Mouse (Mus musculus) spleen, postnatal 0 days (tissue): ENCODE results near the gene Kprp. TPM values are rescaled to one million over a fixed set of nuclear protein-coding genes. Genes with fewer than 3 reads are reported as not detected.

Source experiments
- polyA plus RNA-seq: library from polyadenylated mRNA; unstranded; fragments of >200 nt; fragmentation: Nextera tagmentation; extraction: Ambion mirVana; gene quantifications from 2 replicates; pipeline ENCODE4 v1.2.1, GENCODE M21; 2015

Gene Kprp
- polyA plus RNA-seq = not detected in 2 replicates

DNA sequence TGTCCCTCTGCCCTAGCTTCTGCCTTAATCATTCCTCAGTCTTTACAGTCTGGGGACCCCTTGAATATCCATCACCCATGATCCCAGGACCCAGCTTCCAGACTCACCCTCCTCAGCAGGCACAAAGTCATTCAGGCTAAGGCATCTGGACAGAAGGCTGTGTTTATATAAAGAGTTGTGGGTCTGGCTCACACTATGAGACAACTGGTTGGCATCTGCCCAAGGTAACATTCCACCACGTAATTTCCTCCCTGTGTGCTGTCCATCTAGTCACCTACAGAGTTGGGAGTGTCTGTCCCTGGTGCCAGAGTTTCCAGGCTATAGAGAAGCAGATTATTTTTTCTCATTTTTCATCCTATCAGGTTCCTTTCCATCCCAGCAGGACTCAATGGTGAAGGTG is at the start of gene Kprp:
Gene Kprp (minus strand): TSS at position 140 of the 400 bp plus-strand sequence.

DNA sequence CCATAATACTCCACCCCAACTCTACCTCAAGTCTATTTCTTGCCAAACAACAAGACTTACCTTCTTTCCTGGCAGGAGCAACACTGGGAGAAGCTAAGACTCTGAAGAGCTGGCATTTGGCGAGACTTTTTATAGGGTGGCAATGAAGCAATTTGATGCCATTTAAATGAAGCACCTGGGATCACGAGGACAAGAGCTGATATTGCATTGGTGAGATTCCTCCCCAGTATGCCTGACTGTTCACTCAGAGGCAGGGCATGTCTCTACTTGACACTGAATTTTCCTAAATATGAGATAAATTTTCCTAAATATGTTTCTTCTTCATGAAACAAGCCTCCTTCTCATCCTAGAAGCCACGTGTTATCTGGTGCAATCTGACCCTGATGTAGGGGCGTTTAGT is 43.1 kb upstream of the Kprp start, which contains the start of gene 2310050C09Rik:
Gene 2310050C09Rik (minus strand): TSS at position 101 of the 400 bp plus-strand sequence.

DNA sequence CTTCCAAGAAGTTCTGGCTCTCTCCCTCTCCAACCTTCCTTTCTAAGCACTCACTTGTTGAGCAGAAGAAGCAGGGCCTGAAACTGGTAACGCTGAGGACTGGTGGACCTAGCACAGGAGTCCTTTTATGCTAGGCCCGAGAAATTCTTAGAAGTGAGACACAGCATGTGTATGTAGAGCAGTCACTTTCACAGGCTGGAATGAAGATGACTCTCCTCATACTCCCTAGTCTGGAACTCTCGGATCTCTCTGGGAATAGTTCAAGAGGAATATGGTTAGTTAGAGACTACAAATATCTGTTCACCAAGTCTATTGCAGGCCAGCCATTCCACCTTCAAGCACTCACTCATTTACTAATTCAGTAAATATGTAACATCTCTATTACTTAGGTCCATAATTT is 24.1 kb upstream of the Kprp start, which contains the start of gene Lce1l:
Gene Lce1l (minus strand): TSS at position 101 of the 400 bp plus-strand sequence.

DNA sequence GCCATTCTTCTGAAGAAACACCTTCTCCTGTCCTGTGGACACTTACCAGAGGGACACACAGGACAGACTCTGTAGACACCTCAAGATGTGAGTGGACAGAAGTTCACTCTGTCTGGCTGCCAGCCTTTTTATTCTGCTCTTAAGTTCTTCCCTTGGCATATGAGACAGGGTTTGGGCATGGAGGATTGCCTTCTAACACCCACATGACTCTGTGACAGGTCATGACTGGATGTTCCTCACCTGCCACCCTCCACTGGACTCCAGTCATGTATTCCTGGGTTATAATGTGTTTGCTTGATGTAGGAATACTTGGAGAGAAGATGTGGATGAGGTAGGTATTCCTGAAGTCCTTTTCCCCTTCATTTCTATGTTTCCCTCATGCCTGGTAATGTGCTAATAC is 19.3 kb downstream of the Kprp start, which contains the start of gene Lce1k:
Gene Lce1k (minus strand): TSS at position 101 of the 400 bp plus-strand sequence.

DNA sequence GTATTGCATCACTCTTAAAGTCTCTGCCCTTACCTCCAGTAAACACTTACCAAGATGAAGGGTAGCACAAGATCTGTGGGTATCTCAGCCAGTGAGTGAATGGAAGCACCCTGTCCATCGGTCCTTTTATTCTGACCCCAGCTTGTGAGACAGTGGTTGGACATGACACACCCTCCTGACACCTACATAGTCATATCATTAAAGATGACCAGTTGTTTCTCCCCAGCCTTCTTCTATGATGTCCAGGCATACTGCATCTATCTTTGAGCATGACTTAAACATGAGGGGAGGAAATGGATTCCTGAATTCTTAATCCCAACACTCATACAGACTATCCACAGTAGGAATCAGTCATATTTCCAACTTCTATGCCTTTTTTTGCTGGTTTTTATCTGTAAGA is 36.6 kb downstream of the Kprp start, which contains the start of gene Lce1j:
Gene Lce1j (minus strand): TSS at position 101 of the 400 bp plus-strand sequence.

DNA sequence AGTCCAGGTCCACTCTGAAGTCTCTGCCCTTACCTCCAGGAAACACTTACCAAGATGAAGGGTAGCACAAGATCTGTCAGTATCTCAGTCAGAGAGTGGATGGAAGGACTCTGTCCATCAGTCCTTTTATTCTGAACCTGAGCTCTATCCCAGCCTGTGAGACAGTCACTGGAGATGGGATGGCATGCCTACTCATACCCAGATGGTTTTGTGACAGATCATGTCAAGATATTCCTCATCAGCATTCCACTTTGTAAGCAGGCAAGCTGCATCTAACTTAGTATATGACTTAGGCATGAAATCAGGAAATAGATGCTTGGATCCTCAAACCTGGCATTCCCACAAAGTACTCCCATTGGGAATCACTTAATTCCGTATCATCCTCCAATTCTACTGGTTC is 48.2 kb downstream of the Kprp start, which contains the start of gene Lce1i:
Gene Lce1i (minus strand): TSS at position 101 of the 400 bp plus-strand sequence.

Other genes starting within 250 kb of the Kprp start
- not detected in 2 replicates for gene Smcp, start 238.2 kb downstream of the Kprp start, polyA plus RNA-seq
- gene 2210017I01Rik, start 219.8 kb downstream of the Kprp start, polyA plus RNA-seq = not detected in 2 replicates
- not detected in 2 replicates for gene Lce6a, start 205.6 kb downstream of the Kprp start, polyA plus RNA-seq
- gene Lce1a1, start 178.9 kb downstream of the Kprp start, polyA plus RNA-seq = not detected in 2 replicates
- not detected in 2 replicates for gene Lce1b, start 170.3 kb downstream of the Kprp start, polyA plus RNA-seq
- gene Lce1a2, start 156.9 kb downstream of the Kprp start, polyA plus RNA-seq = not detected in 2 replicates
- 0.17 TPM in 1 of 2 replicates, not detected in the other for gene Lce1c, start 148.0 kb downstream of the Kprp start, polyA plus RNA-seq
- gene Lce1d, start 140.0 kb downstream of the Kprp start, polyA plus RNA-seq = not detected in 2 replicates
- gene Lce1e, start 118.2 kb downstream of the Kprp start, polyA plus RNA-seq = not detected in 2 replicates
- gene Lce1f, start 106.9 kb downstream of the Kprp start, polyA plus RNA-seq = not detected in 2 replicates
- not detected in 2 replicates for gene Gm38119, start 88.2 kb downstream of the Kprp start, polyA plus RNA-seq
- not detected in 2 replicates for gene Lce1g, start 74.9 kb downstream of the Kprp start, polyA plus RNA-seq
- gene Lce1h, start 62.2 kb downstream of the Kprp start, polyA plus RNA-seq = not detected in 2 replicates
- not detected in 2 replicates for gene Lce1i, start 48.3 kb downstream of the Kprp start, polyA plus RNA-seq
- not detected in 2 replicates for gene Lce1j, start 36.7 kb downstream of the Kprp start, polyA plus RNA-seq
- not detected in 2 replicates for gene Lce1k, start 19.4 kb downstream of the Kprp start, polyA plus RNA-seq
- not detected in 2 replicates for gene Lce1l, start 24.0 kb upstream of the Kprp start, polyA plus RNA-seq
- not detected in 2 replicates for gene 2310050C09Rik, start 43.0 kb upstream of the Kprp start, polyA plus RNA-seq
- not detected in 2 replicates for gene Lce3a, start 99.0 kb upstream of the Kprp start, polyA plus RNA-seq
- gene Lce3b, start 105.7 kb upstream of the Kprp start, polyA plus RNA-seq = not detected in 2 replicates
- not detected in 2 replicates for gene Lce3c, start 117.2 kb upstream of the Kprp start, polyA plus RNA-seq
- gene Lce3d, start 130.1 kb upstream of the Kprp start, polyA plus RNA-seq = not detected in 2 replicates
- gene Lce3e, start 139.8 kb upstream of the Kprp start, polyA plus RNA-seq = not detected in 2 replicates
- gene Lce3f, start 165.0 kb upstream of the Kprp start, polyA plus RNA-seq = not detected in 2 replicates
- 0.25 TPM in 1 of 2 replicates, not detected in the other for gene Crct1, start 188.4 kb upstream of the Kprp start, polyA plus RNA-seq
- gene Lce1m, start 191.8 kb upstream of the Kprp start, polyA plus RNA-seq = not detected in 2 replicates
- not detected in 2 replicates for gene Gm4858, start 241.6 kb upstream of the Kprp start, polyA plus RNA-seq